Mouse (Mus musculus): ENCODE measurements at regions not wholly inside any gene's neighbourhood (a gene's known extent, or its start where the extent isn't known, plus 50 kb on each side); places are given as distances from the start of the nearest gene placed in this dataset.

GRCm38 (mm10) chr3:50953456-50953855, 270.8 kb upstream of the Noct start:
- DNase-seq: no peak

DNA sequence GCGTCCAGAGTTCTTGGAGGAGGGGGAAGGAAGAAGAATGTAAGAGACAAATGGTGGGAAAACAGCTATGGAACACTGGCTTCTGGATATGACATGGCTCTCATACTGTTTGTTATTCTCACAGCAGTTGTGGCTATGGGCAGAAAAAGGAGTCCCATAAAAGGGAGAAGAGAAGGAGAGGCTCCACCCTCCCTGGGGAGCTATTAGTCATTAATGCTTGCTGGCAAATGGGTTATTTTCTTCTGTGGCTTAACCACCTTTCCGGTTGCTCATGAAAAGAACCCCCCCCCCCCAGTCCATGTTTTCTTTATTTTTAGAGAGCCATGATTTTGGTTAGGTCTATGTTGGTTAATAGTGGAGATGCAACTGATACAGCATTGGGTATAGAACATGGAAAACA, 253.9 kb upstream of the Noct start:
- DNase-seq: no peak

DNA sequence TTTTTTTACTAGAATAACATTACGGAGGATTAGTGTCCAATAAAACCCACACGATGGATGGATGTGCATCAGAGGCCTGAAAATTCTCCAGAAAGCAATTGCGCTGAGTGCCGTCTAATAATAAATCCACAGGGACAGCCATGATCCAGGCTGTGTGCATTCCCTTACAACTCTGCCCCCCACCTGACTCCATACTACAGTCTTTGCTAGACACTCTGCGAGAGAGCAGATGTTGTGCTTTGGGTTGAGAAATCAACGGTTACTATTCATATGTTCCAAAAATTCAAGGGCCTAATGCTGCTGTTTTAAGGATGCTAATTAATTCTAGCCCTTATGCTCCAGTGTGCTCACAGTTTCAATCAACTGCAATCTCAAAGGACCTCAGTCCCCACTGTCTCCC, 251.2 kb upstream of the Noct start:
- DNase-seq: no peak

DNA sequence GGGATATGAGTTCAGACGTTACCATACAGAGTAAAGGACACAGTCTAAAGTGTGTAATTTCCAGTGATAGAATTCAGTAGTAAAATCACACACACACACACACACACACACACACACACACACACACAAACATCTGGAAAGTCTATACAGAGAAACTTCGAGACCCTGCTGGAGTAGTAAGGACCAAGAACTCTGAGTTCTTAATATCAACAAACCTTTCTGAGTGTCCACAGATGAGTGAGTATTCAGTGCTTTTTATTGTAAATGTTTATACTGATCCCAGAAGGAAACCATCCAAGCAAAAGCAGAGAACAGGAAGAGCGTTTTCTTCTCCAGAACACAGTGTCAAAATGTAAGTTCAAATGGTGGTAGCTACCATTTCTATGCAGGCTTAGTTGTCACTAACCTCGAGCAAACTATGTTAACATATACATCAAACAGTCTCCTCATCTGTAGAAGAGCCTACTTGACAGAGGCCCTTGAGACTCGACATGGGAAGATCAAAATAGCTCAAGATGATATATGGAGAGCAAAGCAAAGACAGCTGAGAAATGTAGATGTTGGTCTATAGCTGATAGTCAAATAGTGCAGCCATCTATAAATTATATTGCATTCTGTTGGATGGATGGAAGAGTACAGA, 248.0 kb upstream of the Noct start:
- no peak for DNase-seq

DNA sequence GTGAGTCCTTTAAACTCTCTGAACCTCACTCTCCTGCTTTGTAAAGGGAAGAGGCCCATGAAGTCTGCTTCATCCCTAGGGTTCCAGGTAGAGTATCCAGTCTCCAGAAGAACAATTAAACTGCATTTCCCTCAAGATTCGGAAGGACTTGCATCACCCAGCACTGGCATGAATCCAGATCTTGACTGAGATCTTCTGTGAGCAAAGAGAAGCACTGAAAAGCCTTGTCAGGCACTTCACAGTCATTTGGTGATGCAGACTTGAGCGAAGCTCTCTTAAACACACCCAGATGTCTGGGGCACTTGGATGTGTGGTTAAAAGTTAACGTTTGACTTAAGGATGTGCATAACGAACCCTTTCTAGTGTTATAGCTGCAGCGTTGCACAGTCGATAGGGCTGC, 247.4 kb upstream of the Noct start:
- no peak for DNase-seq

- DNase-seq: no peak
Observed at GRCm38 (mm10) chr3:50978636-50979035, 245.6 kb upstream of the Noct start.

DNA sequence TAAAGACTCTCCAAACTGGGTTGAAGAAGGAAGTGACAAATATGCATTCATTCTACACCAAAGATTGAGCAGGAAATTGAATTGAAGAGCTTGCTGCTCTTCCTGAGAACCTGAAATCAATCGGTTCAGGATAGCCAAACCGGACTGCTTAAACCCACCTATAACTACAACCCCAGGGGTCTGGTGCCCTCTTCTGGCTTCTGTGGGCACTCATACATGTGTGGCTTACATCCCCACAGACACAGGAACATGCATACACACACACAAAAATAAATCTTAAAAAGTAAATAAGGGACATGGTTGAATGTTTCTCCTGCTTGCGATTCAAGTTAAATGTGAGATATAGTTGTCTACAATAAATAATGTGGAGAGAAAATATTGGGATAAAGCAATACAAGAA, 244.7 kb upstream of the Noct start:
- no peak for DNase-seq

DNA sequence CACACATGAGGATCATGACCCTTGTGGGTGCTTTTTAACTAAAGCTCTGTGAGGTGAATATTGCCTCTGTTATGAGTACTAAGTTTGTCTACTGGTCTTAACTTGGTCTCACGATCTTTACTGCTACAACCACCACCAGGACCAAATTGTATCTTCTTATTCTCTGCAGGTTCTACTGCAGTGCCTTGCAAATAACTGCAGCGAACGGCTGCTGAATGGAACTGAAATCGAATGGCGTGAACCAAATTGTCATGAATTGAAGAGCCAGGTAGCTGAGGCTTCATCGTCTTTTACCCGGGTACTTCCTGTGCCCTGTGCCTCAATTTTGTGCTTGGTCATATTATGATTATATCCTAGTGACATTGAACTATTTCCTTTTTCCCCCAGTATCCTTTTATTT, 242.5 kb upstream of the Noct start:
- DNase-seq: no peak

GRCm38 (mm10) chr3:50982649-50983048, 241.6 kb upstream of the Noct start:
- DNase-seq: no peak

- no peak for DNase-seq
Observed at GRCm38 (mm10) chr3:50983126-50983525, 241.1 kb upstream of the Noct start.

- peak; percentile 59 for DNase-seq
Observed at GRCm38 (mm10) chr3:50983962-50984765, 240.1 kb upstream of the Noct start.

- no peak for DNase-seq
Observed at GRCm38 (mm10) chr3:50987821-50988220, 236.4 kb upstream of the Noct start.

- no peak for DNase-seq
Observed at GRCm38 (mm10) chr3:50990810-50991209, 233.4 kb upstream of the Noct start.

DNA sequence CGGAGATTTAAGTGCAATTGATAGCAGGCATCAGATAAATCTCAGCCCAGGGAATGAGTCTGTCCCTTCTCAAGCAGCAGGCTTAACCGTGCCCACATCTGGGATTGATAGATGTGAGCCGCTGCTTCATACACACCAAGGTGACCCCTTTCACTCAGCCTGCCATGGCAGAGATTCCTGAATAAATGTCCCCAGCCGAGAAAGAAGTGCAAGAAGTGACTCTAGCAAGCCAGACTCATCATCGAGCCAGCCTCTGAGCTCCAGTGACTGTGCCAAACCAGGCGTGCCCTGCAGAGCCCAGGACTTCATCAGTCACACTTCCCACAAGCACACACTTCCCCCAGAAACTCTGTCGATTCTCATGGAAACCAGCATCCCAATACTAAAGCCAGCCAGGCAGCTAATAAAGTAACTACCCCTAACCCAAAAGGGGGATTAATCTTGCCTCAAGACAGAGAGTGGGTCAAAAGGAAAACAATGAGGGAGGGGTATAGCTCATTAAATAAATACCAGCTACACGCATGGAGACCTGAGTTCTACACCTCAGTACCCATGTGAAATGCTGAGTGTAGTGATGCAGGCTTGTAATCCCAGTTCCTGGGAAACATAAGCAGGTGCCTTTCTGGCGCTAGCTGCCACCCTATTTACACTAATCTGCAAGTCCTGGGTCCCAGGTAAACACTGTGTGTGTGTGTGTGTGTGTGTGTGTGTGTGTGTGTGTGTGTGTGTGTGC, 231.5 kb upstream of the Noct start:
- DNase-seq: no peak

DNA sequence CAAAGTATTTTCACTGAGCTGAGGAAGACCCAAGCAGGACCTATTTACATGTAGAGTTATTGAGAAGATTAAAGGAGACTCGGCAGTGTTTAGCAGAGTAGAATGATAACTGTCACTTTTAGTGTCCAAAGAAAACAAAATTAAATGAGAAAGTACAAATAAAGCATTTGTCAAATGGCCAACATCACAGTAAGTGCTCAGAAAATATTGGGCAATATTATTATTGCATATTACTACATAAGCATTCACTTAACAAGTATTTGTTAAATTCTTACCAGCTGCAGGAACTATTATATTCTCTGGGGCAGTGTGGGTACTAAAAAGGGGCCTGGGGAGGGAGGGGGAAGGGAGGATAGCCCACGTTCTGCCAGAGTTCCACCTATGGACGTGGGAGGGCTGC, 224.5 kb upstream of the Noct start:
- DNase-seq: no peak

GRCm38 (mm10) chr3:51000938-51001337, 223.3 kb upstream of the Noct start:
- DNase-seq: no peak

GRCm38 (mm10) chr3:51002662-51003061, 221.6 kb upstream of the Noct start:
- no peak for DNase-seq

DNA sequence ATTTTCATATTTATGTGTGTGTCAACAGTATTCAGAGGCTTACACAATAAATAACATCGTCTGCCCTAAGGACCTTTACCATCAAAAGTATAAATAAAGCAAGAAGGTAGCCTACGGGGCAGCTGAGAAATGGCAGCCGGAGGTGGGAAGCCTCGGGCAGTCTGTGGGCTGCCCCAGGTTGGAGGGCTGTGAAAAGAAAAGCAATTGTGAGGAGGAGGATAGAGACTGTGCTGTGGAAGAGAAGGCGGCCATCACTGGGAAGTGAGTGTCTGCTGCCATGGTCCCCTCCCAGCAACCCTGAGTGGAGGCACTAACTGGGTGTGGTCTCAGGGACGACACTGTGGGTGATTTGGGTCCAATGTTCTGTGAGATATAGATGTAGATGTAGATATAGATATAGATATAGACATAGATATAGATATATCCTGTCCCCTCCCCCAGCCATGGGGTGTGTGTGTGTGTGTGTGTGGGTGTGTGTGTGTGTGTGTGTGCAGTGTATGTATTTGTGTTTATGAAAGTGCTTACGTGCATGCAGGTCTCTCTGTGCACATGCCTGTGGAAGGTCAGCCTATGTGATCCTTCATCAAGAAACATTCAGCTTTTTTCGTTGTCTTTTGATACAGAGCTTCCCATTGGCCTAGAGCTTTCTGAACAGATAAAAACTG, 220.6 kb upstream of the Noct start:
- DNase-seq: no peak

DNA sequence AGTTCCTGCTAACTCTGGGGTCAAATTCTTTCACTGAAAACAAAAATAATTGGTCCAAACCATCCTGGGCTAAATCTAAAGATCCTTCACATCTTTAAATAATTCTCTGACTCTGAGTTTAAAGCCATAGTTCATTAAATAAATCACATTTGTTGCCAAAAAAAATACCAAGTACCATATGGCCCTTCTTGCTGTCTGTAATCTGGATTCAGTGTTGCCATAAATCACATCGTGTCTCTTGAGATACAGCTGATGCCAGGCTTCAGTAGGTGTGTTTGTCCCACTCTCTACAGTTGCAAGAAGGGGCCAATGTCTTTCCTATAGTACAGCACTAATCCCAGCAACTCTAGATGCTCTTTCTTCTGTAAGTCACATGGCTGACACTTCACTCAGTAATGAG, 220.0 kb upstream of the Noct start:
- no peak for DNase-seq

DNA sequence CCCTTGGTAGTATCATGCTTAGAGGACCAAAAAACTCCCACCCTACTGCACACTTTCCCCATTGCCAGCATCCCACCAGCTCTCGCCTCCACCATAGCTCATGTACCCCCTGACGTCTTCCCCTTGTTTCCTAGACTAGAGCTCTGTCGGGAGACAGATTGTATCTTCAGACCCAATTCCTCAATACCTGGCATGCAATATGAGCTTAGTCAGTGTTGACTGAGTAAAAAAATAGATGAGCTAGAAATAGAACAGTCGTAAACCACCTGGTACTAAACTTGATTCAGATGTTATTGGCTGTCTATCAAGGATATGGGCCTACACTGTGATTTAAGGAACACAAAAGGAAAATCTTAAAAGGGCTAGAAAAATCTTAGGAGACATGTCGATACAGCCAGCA, 215.1 kb upstream of the Noct start:
- no peak for DNase-seq

DNA sequence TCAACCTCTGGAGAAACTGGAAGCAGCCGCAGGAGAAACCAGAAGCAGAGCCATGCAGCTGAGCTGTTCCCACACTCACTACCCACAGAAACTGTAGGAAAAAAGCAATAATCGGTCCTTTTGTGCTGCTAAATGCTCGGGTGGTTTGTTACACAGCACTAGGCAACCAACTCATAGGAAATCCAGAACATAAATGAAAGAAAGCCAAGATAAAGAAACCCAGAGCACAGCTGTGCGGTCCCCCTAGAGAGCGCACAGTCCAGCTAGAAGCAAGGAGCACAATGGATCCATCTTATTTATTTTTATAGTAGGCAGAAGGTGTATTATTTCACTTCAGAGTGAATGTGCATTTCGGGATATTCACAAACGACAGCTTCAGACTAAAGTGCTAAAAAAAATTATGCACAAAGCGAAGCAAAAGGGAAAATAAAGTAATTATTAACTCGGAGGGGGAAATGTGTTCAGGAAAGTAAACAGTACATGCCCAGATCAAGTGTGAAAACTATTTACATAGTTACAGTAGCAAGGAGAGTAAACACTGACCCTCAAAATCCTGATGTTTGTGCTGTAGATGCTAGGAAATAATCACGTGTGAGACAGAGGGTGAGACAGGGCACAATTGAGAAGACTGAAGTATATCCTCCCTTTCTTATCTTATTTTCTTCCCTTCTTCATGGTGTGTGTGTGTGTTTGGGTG, 204.4 kb upstream of the Noct start:
- no peak for DNase-seq

- DNase-seq: no peak
Observed at GRCm38 (mm10) chr3:51024655-51025054, 199.6 kb upstream of the Noct start.

DNA sequence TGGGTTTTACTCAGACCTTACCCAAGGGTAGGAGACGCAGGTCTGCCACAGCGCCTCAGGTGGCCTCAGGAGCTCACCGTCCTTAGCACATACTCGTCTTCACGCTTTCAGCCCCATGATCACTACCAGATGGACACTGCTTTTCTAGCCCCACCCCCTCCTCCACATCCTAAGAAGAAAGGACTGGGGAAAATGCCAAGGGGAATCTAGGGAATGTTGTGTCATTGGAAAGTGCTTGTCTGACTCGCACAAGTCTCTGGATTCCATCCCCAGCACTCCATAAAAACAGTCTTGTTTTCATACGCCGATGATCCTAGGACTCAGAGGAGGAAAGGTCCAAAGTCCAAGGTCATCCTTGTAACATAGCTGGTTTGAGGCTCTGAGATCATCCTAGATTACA, 192.4 kb upstream of the Noct start:
- no peak for DNase-seq
